Mouse (Mus musculus): Measurements from ENCODE around the gene Bicc1.

GRCm38 (mm10) chr10:71058616-71059247 is 100.8 kb downstream of the Bicc1 start:
- TF ChIP-seq POLR2A (IDR thresholded peaks at IDR 0.05; ENCODE audit: low read depth, low read length): no peak
- 0 out of 2 replicates have a peak, but pooled peaks have one; percentile 11 for TF ChIP-seq CTCF (conservative IDR thresholded peaks at IDR 0.05; ENCODE audit: insufficient read depth, insufficient read length, low read depth, low read length)
